Mouse (Mus musculus) testis, adult 2 months (tissue): ENCODE measurements around the gene Col23a1.

Experiments used
- CTCF ChIP-seq: fragments of 200-500 bp; IDR thresholded peaks from 2 replicates; pipeline ENCODE4 v1.5.1; 2012; ENCODE audit warnings: low read depth, mild to moderate bottlenecking, inconsistent platforms, low read length, moderate library complexity; ENCODE audit not compliant: control insufficient read depth, insufficient read depth, insufficient replicate concordance
- POLR2A ChIP-seq: fragments of 200-500 bp; IDR thresholded peaks from 2 replicates; pipeline ENCODE4 v1.6.1; 2012; ENCODE audit warnings: low read depth, mild to moderate bottlenecking, inconsistent platforms, low read length, moderate library complexity; ENCODE audit not compliant: control insufficient read depth

GRCm38 (mm10) chr11:51242897-51243296 lies 46.8 kb upstream of the Col23a1 start:
- no peak for TF ChIP-seq POLR2A
- TF ChIP-seq CTCF: no peak
